In the genomic region with DNA sequence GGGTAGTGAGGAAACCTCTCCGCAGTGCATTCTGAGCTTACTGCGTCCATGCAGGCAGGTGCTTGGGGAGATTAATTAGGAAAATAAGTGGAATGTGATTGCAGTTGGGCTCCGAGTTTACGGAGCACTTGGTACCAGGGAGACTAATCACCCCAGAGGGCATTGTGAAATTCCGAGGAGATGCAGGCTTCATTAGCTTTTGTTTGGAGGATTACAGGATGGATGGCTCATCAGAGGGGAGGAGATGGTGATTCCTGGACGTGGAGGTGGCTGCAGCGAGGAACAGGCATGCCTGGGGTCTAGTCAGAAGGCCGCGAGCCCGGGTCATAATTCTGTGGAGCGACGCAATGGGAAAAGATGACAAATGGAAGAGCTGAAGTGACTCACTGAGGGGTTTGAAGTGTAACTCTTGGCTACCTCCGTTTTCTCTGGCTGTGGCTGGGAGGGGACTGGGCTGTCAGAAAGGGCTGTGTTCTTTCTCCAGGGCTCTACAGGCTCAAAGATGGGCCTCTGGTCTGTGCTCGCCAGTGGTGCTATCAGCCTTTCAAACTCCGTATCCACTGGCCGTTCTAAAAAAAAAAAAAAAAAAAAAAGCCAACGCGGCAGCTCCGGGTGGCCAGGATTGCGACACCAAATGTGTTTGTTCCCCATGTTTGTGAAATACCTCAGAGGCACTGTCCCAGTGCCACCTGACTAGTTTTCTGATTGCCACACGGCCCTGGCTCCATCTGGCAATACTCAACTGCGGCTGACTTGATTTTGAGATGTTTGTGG, we compare ENCODE assay signal across 7 mouse cellular contexts.
DNase-seq lines count a peak whose midpoint lies in the region; ATAC-seq and TF ChIP-seq lines count a peak whose summit lies in the region.

No protein-coding gene starts in this region.

- 0 out of 2 replicates have a peak, but pooled peaks cover 8% of the 10 kb centered on the region for H3K9me3 ChIP-seq in embryonic facial prominence, embryonic 13.5 days
- peaks cover 5% of the 10 kb centered on the region; the same call in 1 of the 2 replicates for H3K9me3 ChIP-seq in heart, postnatal 0 days (replicated peaks; ENCODE audit: control insufficient read depth, low read length)

- peaks cover 9% of the 10 kb centered on the region; the same call in 1 of the 2 replicates for H3K27me3 ChIP-seq in embryonic facial prominence, embryonic 13.5 days
- no peaks in the 10 kb centered on the region for H3K27me3 ChIP-seq in heart, postnatal 0 days (ENCODE audit: control insufficient read depth, insufficient read depth, low read length)

- H3K36me3 ChIP-seq in embryonic facial prominence, embryonic 13.5 days, result no peaks in the 10 kb centered on the region
- H3K36me3 ChIP-seq in heart, postnatal 0 days (replicated peaks; ENCODE audit: control insufficient read depth, insufficient read depth, low read length), result no peaks in the 10 kb centered on the region

- TF ChIP-seq CTCF in heart, postnatal 0 days (IDR thresholded peaks at IDR 0.05; ENCODE audit: low read depth), result no peak

- no peak overlapping the region for H3K4me3 ChIP-seq in embryonic facial prominence, embryonic 13.5 days
- no peak overlapping the region for H3K4me3 ChIP-seq in heart, postnatal 0 days (ENCODE audit: low read depth, low read length)

- H3K27ac ChIP-seq in embryonic facial prominence, embryonic 13.5 days, result no peak overlapping the region
- H3K27ac ChIP-seq in heart, postnatal 0 days (ENCODE audit: low read depth), result no peak overlapping the region

- WGBS in embryonic facial prominence, embryonic 13.5 days, result 4% methylated on average over 22 of the region's 22 CpGs
- 23% methylated on average over 22 of the region's 22 CpGs for WGBS in heart, postnatal 0 days

- H3K9ac ChIP-seq in embryonic facial prominence, embryonic 13.5 days, result no peak overlapping the region
- H3K9ac ChIP-seq in heart, postnatal 0 days (replicated peaks; ENCODE audit: low read depth, low read length), result no peak overlapping the region

- no peak for TF ChIP-seq EP300 in heart, postnatal 0 days (IDR thresholded peaks at IDR 0.05; ENCODE audit: low read depth)

- peaks cover 23% of the 10 kb centered on the region for H3K4me1 ChIP-seq in embryonic facial prominence, embryonic 13.5 days
- no peaks in the 10 kb centered on the region for H3K4me1 ChIP-seq in heart, postnatal 0 days (ENCODE audit: control insufficient read depth, insufficient read depth)

- ATAC-seq in embryonic facial prominence, embryonic 13.5 days (ENCODE audit: insufficient number of reproducible peaks, insufficient read depth, low FRiP score, low TSS enrichment, low read depth), result no peak
- peak; percentile 30; the same call in 1 of the 2 replicates for ATAC-seq in heart, postnatal 0 days (ENCODE audit: insufficient read depth, low read depth)
- peak; percentile 93 for ATAC-seq in megakaryocyte progenitor cell, adult 5-6 weeks (replicated peaks; ENCODE audit: poor library complexity)

- peak overlapping the region; percentile 43 for H3K4me2 ChIP-seq in embryonic facial prominence, embryonic 13.5 days
- peak overlapping the region; percentile 1; the same call in 1 of the 2 replicates for H3K4me2 ChIP-seq in heart, postnatal 0 days (ENCODE audit: low read depth, low read length)

- peak; percentile 71 for DNase-seq in adrenal gland, postnatal 10 days
- no peak for DNase-seq in heart, postnatal 0 days (ENCODE audit: low spot score)
- DNase-seq in kidney, postnatal 36 days, result peak; percentile 60 to 74
- DNase-seq in urinary bladder, postnatal 36 days (ENCODE audit: low spot score in 2 of 2), result peak; percentile 41 to 74
- DNase-seq in frontal cortex, postnatal 36 days (ENCODE audit: low spot score in 2 of 2), result no peak

Comparison
In these comparisons a context has a peak if more than half of its experiments do, and no peak if none do; other contexts are left out.
1. DNase-seq: peak in adrenal gland, postnatal 10 days (single experiment), kidney, postnatal 36 days (2 of 2) and urinary bladder, postnatal 36 days (2 of 2); none in heart, postnatal 0 days (single experiment) and frontal cortex, postnatal 36 days (0 of 2).